Mouse (Mus musculus): ENCODE data around the gene Olfr76. TPM values are rescaled to one million over a fixed set of nuclear protein-coding genes. Genes with fewer than 3 reads are reported as not detected.
A peak's percentile ranks its signal among the peaks of the same experiment; 100 is the strongest.
"Not testable (repeated sequence)": the region's sequence is repeated elsewhere in the genome, so short reads cannot be mapped to it uniquely, and the experiment has no call there.

Olfr76 gene
- not detected in 2 replicates for polyA plus RNA-seq (2015; fragmentation: Nextera tagmentation; extraction: Ambion mirVana)

- H3K27me3 ChIP-seq (ENCODE audit: insufficient read depth, low read length), result no peaks in the 10 kb centered on the region
- 69% methylated on average over 3 of the region's 3 CpGs for WGBS
Measured at GRCm38 (mm10) chr19:12123103-12123502, at the start of gene Olfr76. Olfr76 (minus strand) TSS chr19:12123203.

GRCm38 (mm10) chr19:12170062-12170599 lies 47.1 kb upstream of the Olfr76 start, which contains the start of gene Olfr1555-ps1:
Olfr1555-ps1 (minus strand) TSS chr19:12170112.
- ATAC-seq (replicated peaks; ENCODE audit: low FRiP score, low read depth); H3K27me3 ChIP-seq (ENCODE audit: insufficient read depth, low read length); H3K9ac ChIP-seq (ENCODE audit: low read depth, low read length); H3K4me3 ChIP-seq (replicated peaks; ENCODE audit: low read depth, low read length); H3K9me3 ChIP-seq (replicated peaks; ENCODE audit: low read length); DNase-seq (ENCODE audit: low spot score); H3K36me3 ChIP-seq (ENCODE audit: insufficient read depth, low read length); H3K4me2 ChIP-seq (ENCODE audit: low read length); H3K4me1 ChIP-seq (replicated peaks; ENCODE audit: insufficient read depth, low read length); H3K27ac ChIP-seq: not testable (repeated sequence)
- 49% methylated on average over 1 of the region's 1 CpGs for WGBS

More at GRCm38 (mm10) chr19:12123103-12123502, at the start of gene Olfr76:
- TF ChIP-seq CTCF (IDR thresholded peaks at IDR 0.05; ENCODE audit: low read depth), result no peak
- Histone ChIP-seq H3K27ac (no peak within 1 kb of the TSS), H3K9me3 (replicated peaks; ENCODE audit: low read length) (no peaks in the 10 kb centered on the region), H3K9ac (ENCODE audit: low read depth, low read length) (no peak within 1 kb of the TSS), H3K4me2 (ENCODE audit: low read length) (no peak within 1 kb of the TSS), H3K4me3 (replicated peaks; ENCODE audit: low read depth, low read length) (no peak within 1 kb of the TSS), H3K36me3 (ENCODE audit: insufficient read depth, low read length) (no peaks in the 10 kb centered on the region), H3K4me1 (replicated peaks; ENCODE audit: insufficient read depth, low read length) (no peaks in the 10 kb centered on the region)
- ATAC-seq (replicated peaks; ENCODE audit: low FRiP score, low read depth) (no peak), DNase-seq (ENCODE audit: low spot score) (no peak)

GRCm38 (mm10) chr19:12145452-12145851 lies 22.4 kb upstream of the Olfr76 start:
- no peak overlapping the region for H3K9ac ChIP-seq (ENCODE audit: low read depth, low read length)
- WGBS, result 88% methylated on average over 3 of the region's 3 CpGs
- no peaks in the 10 kb centered on the region for H3K4me1 ChIP-seq (replicated peaks; ENCODE audit: insufficient read depth, low read length)
- no peak for DNase-seq (ENCODE audit: low spot score)
- H3K4me2 ChIP-seq (ENCODE audit: low read length), result no peak overlapping the region
- no peak for ATAC-seq (replicated peaks; ENCODE audit: low FRiP score, low read depth)
- H3K27ac ChIP-seq, result no peak overlapping the region
- no peaks in the 10 kb centered on the region for H3K27me3 ChIP-seq (ENCODE audit: insufficient read depth, low read length)
- H3K9me3 ChIP-seq (replicated peaks; ENCODE audit: low read length), result no peaks in the 10 kb centered on the region
- TF ChIP-seq CTCF (IDR thresholded peaks at IDR 0.05; ENCODE audit: low read depth), result no peak
- H3K4me3 ChIP-seq (replicated peaks; ENCODE audit: low read depth, low read length), result no peak overlapping the region
- H3K36me3 ChIP-seq (ENCODE audit: insufficient read depth, low read length), result no peaks in the 10 kb centered on the region

DNA sequence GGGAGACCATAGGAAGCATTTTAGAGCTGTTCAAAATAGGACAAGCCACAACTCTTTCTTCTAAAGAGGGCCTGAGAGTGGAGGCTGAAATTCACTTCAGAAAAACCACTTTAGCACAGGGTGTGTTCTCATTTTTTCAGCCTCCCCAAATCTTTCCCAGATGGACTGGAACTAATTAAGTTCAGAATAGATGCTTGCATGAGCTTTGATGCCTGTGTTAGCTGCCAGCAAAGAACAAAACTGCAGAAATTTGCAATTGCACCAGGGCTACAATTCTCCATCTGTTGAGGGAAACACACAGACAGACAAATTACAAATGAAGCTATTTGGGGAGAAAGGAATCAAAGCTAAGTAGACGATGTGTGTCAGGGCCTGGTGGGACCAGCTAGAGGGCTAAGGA lies 20.4 kb upstream of the Olfr76 start:
- Histone ChIP-seq H3K36me3 (ENCODE audit: insufficient read depth, low read length) (no peaks in the 10 kb centered on the region), H3K9me3 (replicated peaks; ENCODE audit: low read length) (no peaks in the 10 kb centered on the region), H3K27me3 (ENCODE audit: insufficient read depth, low read length) (no peaks in the 10 kb centered on the region), H3K9ac (ENCODE audit: low read depth, low read length) (no peak overlapping the region), H3K4me2 (ENCODE audit: low read length) (no peak overlapping the region), H3K4me1 (replicated peaks; ENCODE audit: insufficient read depth, low read length) (no peaks in the 10 kb centered on the region), H3K4me3 (replicated peaks; ENCODE audit: low read depth, low read length) (no peak overlapping the region), H3K27ac (no peak overlapping the region)
- no peak for TF ChIP-seq CTCF (IDR thresholded peaks at IDR 0.05; ENCODE audit: low read depth)
- no peak for DNase-seq (ENCODE audit: low spot score)
- ATAC-seq (replicated peaks; ENCODE audit: low FRiP score, low read depth), result no peak
- 61% methylated on average over 1 of the region's 1 CpGs for WGBS

- no peak overlapping the region for H3K9ac ChIP-seq (ENCODE audit: low read depth, low read length)
- no peak for ATAC-seq (replicated peaks; ENCODE audit: low FRiP score, low read depth)
- H3K9me3 ChIP-seq (replicated peaks; ENCODE audit: low read length), result no peaks in the 10 kb centered on the region
Measured at GRCm38 (mm10) chr19:12134289-12134688, 11.3 kb upstream of the Olfr76 start.

DNA sequence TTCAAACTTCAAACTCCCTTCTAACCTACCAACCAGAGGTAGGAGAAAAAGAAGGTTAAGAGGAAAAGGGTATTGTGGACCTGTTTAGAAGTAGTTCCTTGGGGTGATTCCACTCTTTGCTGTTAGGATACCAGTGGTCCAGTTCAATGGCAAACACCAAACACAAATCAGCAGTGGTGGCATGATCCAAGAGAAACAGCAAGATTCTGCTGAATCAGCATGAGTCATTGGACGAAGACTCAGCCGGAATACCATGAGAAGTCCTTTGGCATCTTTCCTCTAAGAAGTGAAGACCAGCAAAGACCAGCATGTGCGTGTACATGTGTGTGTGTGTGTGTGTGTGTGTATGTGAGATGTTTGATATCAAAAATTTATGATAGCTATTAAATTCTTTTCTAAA lies 6.5 kb downstream of the Olfr76 start:
- no peaks in the 10 kb centered on the region for H3K9me3 ChIP-seq (replicated peaks; ENCODE audit: low read length)
- H3K27ac ChIP-seq, result no peak overlapping the region
- no peak overlapping the region for H3K4me2 ChIP-seq (ENCODE audit: low read length)
- no peaks in the 10 kb centered on the region for H3K36me3 ChIP-seq (ENCODE audit: insufficient read depth, low read length)
- no peaks in the 10 kb centered on the region for H3K27me3 ChIP-seq (ENCODE audit: insufficient read depth, low read length)
- WGBS, result 89% methylated on average over 3 of the region's 3 CpGs
- DNase-seq (ENCODE audit: low spot score), result no peak
- no peak overlapping the region for H3K9ac ChIP-seq (ENCODE audit: low read depth, low read length)
- no peak overlapping the region for H3K4me3 ChIP-seq (replicated peaks; ENCODE audit: low read depth, low read length)
- TF ChIP-seq CTCF (IDR thresholded peaks at IDR 0.05; ENCODE audit: low read depth), result no peak
- ATAC-seq (replicated peaks; ENCODE audit: low FRiP score, low read depth), result no peak
- no peaks in the 10 kb centered on the region for H3K4me1 ChIP-seq (replicated peaks; ENCODE audit: insufficient read depth, low read length)

More at GRCm38 (mm10) chr19:12134289-12134688, 11.3 kb upstream of the Olfr76 start:
- H3K27me3 ChIP-seq (ENCODE audit: insufficient read depth, low read length), result no peaks in the 10 kb centered on the region
- no peak overlapping the region for H3K4me3 ChIP-seq (replicated peaks; ENCODE audit: low read depth, low read length)
- H3K27ac ChIP-seq, result no peak overlapping the region
- DNase-seq (ENCODE audit: low spot score), result peak; percentile 38
- H3K4me2 ChIP-seq (ENCODE audit: low read length), result no peak overlapping the region
- H3K36me3 ChIP-seq (ENCODE audit: insufficient read depth, low read length), result no peaks in the 10 kb centered on the region
- 34% methylated on average over 2 of the region's 2 CpGs for WGBS
- peak; percentile 67 for TF ChIP-seq CTCF (IDR thresholded peaks at IDR 0.05; ENCODE audit: low read depth)
- no peaks in the 10 kb centered on the region for H3K4me1 ChIP-seq (replicated peaks; ENCODE audit: insufficient read depth, low read length)

DNA sequence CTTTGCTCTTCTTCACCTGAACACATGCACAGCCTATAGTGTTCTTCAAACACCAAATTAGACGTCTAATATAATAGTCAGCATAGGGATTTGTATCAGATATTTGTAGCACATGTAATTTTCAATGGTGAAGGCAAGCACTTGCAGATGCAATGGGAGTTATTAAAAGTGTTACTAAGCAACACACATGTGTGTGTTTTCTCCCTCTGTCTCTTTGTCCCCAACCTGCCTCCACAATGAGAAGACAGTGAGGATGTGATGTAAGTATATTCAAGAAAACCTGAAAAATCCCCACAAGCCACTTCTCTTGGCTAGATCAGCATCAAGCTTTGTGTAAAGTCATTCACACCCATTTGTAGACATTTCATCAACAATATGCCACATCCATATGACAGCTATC lies 7.2 kb downstream of the Olfr76 start, which contains the start of gene Olfr1428:
Gene Olfr1428 (minus strand): TSS at position 101 of the 400 bp plus-strand sequence.
- DNase-seq (ENCODE audit: low spot score) (no peak), ATAC-seq (replicated peaks; ENCODE audit: low FRiP score, low read depth) (no peak)
- H3K36me3 ChIP-seq (ENCODE audit: insufficient read depth, low read length), result no peaks in the 10 kb centered on the region
- no peak within 1 kb of the TSS for H3K9ac ChIP-seq (ENCODE audit: low read depth, low read length)
- no peaks in the 10 kb centered on the region for H3K4me1 ChIP-seq (replicated peaks; ENCODE audit: insufficient read depth, low read length)
- no peaks in the 10 kb centered on the region for H3K9me3 ChIP-seq (replicated peaks; ENCODE audit: low read length)
- H3K4me3 ChIP-seq (replicated peaks; ENCODE audit: low read depth, low read length), result no peak within 1 kb of the TSS
- 85% methylated on average over 1 of the region's 1 CpGs for WGBS
- TF ChIP-seq CTCF (IDR thresholded peaks at IDR 0.05; ENCODE audit: low read depth), result no peak
- no peak within 1 kb of the TSS for H3K27ac ChIP-seq
- no peaks in the 10 kb centered on the region for H3K27me3 ChIP-seq (ENCODE audit: insufficient read depth, low read length)
- no peak within 1 kb of the TSS for H3K4me2 ChIP-seq (ENCODE audit: low read length)

All from kidney, postnatal 0 days (tissue).